Mouse (Mus musculus) macrophage (primary cell): ENCODE data around the gene Astn2. TPM values are rescaled to one million over a fixed set of nuclear protein-coding genes. Genes with fewer than 3 reads are reported as not detected.

Source experiments
- H3K27ac ChIP-seq: fragments of 350-480 bp; formaldehyde crosslinking; 2 replicates; pipeline ENCODE4 v1.9.0; 2021
- H3K36me3 ChIP-seq: fragments of 350-480 bp; formaldehyde crosslinking; 2 replicates; pipeline ENCODE4 v1.9.0; 2021; ENCODE audit errors: inconsistent target
- H3K4me3 ChIP-seq: fragments of 350-480 bp; formaldehyde crosslinking; 2 replicates; pipeline ENCODE4 v1.9.0; 2021; ENCODE audit errors: inconsistent target
- H3K79me2 ChIP-seq: fragments of 350-480 bp; formaldehyde crosslinking; 2 replicates; pipeline ENCODE4 v1.9.0; 2021; ENCODE audit errors: inconsistent target
- WGBS: methylation state at CpG from one replicate; pipeline ENCODE4 v1.1.7; 2026; ENCODE audit warnings: inconsistent platforms; ENCODE audit not compliant: missing documents; 5-methylcytosine and 5-hydroxymethylcytosine counted together
- polyA plus RNA-seq: library from polyadenylated mRNA; stranded (reverse); fragments of 250-400 nt; gene quantifications from 3 replicates; pipeline ENCODE4 v1.2.4, GENCODE M21; 2018; ENCODE audit warnings: inconsistent platforms

The Astn2 gene
- polyA plus RNA-seq, 1 experiment from 2014 or later = not detected

GRCm38 (mm10) chr4:66029901-66030300, 374.5 kb downstream of the Astn2 start:
- no peak overlapping the region for H3K4me3 ChIP-seq
- 68% methylated on average over 4 of the region's 4 CpGs for WGBS

GRCm38 (mm10) chr4:66027866-66028265, 376.5 kb downstream of the Astn2 start:
- H3K4me3 ChIP-seq = no peak overlapping the region
- 92% methylated on average over 1 of the region's 1 CpGs for WGBS
- no peaks in the 10 kb centered on the region for H3K79me2 ChIP-seq
- H3K36me3 ChIP-seq = no peaks in the 10 kb centered on the region
- no peak overlapping the region for H3K27ac ChIP-seq

More at GRCm38 (mm10) chr4:66029901-66030300, 374.5 kb downstream of the Astn2 start:
- no peaks in the 10 kb centered on the region for H3K79me2 ChIP-seq
- H3K27ac ChIP-seq = no peak overlapping the region
- no peaks in the 10 kb centered on the region for H3K36me3 ChIP-seq

DNA sequence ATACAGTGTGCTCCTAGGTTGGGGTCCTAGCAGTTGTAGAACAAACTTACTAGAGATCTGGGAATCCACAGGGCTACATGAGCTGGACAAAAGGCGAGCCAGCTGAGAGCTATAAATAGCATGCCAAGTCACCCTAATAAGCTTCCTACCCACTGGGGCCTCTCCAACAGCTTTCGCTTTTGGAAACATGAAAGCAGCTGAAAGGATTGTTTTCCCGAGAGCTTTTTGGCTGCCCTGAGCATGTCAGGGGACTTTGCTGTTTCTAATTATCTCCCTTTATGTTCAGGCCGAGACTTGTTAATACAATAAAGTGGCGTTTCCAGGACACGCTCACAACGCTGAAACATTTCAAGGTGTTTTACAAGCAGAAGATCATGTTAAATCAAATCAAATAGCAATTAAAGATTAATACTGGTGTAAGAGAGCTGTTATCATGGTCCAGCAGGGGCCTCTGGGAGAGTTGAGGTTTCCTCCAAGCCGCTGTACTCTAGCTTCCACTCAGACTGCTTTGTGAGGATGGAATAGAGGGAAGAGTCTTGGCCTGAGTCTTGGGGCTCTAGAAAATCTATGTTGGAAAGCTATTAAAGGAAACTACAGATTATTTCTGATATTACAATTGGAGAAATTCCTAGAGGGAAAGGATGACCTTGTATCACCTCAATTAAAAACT, 378.9 kb downstream of the Astn2 start:
- no peak overlapping the region for H3K27ac ChIP-seq
- WGBS = 36% methylated on average over 8 of the region's 8 CpGs

DNA sequence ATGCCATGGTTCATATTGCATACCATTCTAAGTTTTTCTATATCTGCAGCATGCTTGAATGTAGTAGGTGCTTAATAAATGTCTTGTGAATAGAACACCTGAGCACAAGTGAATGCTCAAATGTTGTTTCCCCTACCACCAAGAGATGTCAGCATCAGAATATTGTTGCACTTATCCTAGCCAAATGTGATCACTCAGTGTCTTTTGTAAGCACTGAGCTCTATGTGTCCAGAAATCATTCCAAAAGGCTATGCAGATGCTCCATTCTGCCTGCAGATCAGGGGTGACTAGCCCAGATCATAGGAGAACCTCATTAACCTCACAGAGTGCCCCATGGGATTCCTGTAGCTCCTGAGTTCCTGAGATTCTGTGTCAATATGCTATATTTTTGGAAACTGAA, 401.5 kb downstream of the Astn2 start:
- H3K27ac ChIP-seq = no peak overlapping the region
- H3K79me2 ChIP-seq = no peaks in the 10 kb centered on the region
- no peak overlapping the region for H3K4me3 ChIP-seq
- H3K36me3 ChIP-seq = no peaks in the 10 kb centered on the region

More for the DNA sequence above, 378.9 kb downstream of the Astn2 start:
- Histone ChIP-seq H3K36me3 (no peaks in the 10 kb centered on the region), H3K79me2 (no peaks in the 10 kb centered on the region), H3K4me3 (no peak overlapping the region)

GRCm38 (mm10) chr4:65983643-65984042, 420.8 kb downstream of the Astn2 start:
- no peak overlapping the region for H3K27ac ChIP-seq
- no peaks in the 10 kb centered on the region for H3K79me2 ChIP-seq
- H3K4me3 ChIP-seq = no peak overlapping the region
- H3K36me3 ChIP-seq = no peaks in the 10 kb centered on the region
- 96% methylated on average over 2 of the region's 2 CpGs for WGBS

GRCm38 (mm10) chr4:65982882-65983281, 421.5 kb downstream of the Astn2 start:
- no peak overlapping the region for H3K4me3 ChIP-seq
- H3K27ac ChIP-seq = no peak overlapping the region
- 71% methylated on average over 4 of the region's 4 CpGs for WGBS
- no peaks in the 10 kb centered on the region for H3K79me2 ChIP-seq
- no peaks in the 10 kb centered on the region for H3K36me3 ChIP-seq

DNA sequence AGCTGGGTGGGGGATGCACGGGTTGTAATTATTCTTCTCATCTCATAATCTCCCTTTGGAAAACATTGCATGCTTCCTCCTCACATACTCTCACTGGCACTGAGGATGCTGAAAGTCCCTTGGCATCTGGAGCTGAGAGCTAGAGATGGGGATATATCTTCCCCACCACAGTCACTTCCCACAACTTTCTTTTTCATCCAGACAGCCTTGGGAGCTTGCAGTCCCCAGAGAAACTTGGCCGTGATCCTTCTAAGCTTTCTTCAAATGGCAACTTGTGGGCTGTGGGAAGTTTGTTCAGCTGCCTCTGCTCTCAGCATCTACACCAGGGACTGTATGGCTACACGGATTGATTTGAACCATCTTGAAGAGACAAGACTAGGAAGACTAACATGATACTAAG, 428.2 kb downstream of the Astn2 start:
- Histone ChIP-seq H3K4me3 (no peak overlapping the region), H3K27ac (no peak overlapping the region)
- 80% methylated on average over 3 of the region's 3 CpGs for WGBS

DNA sequence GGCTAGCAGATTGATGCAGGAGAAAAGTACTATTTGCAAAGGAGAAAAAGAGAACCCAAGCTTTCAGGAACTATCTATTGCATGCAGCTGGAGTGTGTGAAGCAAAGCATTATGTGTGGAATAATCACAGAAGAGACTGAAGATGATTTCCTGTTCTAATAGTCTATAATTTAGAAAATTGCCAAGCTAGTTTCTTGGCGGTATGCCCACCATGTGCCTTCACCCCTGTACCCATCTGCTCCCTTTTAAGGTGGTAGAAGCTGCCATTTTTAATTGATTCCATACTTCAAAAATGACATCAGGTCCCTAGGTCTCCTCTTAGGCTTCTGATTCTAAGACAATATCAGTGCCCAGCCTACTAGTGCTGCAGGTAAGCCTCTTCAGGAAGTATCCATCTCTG, 432.0 kb downstream of the Astn2 start:
- no peaks in the 10 kb centered on the region for H3K79me2 ChIP-seq
- H3K27ac ChIP-seq = no peak overlapping the region
- H3K4me3 ChIP-seq = no peak overlapping the region
- H3K36me3 ChIP-seq = no peaks in the 10 kb centered on the region
- WGBS = 86% methylated on average over 1 of the region's 1 CpGs

More for the DNA sequence above, 428.2 kb downstream of the Astn2 start:
- no peaks in the 10 kb centered on the region for H3K79me2 ChIP-seq
- no peaks in the 10 kb centered on the region for H3K36me3 ChIP-seq

DNA sequence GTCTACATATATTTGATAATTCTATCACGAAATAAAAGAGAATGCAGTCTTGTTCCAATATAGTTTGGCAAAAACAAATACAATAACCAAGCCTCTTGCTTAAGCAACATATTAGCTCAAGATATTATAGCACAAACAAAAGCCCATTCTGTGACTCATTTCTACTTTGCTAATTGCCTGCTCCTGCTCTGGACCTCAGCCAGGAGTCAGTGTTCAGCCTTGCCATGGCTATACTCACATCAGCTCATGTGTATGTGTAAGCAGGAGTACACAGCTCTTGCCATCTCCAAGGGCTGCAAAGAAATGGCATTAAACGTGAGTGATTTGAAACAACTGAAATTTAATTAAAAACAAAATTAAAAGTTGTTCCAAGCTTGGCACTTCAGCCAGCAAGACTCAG, 435.1 kb downstream of the Astn2 start:
- no peaks in the 10 kb centered on the region for H3K79me2 ChIP-seq
- no peak overlapping the region for H3K27ac ChIP-seq
- no peaks in the 10 kb centered on the region for H3K36me3 ChIP-seq
- 91% methylated on average over 2 of the region's 2 CpGs for WGBS
- H3K4me3 ChIP-seq = no peak overlapping the region

GRCm38 (mm10) chr4:65964604-65965003, 439.8 kb downstream of the Astn2 start:
- Histone ChIP-seq H3K4me3 (no peak overlapping the region), H3K79me2 (no peaks in the 10 kb centered on the region), H3K36me3 (no peaks in the 10 kb centered on the region), H3K27ac (no peak overlapping the region)
- WGBS = 78% methylated on average over 3 of the region's 3 CpGs

GRCm38 (mm10) chr4:65959188-65959759, 445.1 kb downstream of the Astn2 start:
- H3K4me3 ChIP-seq = no peak overlapping the region
- WGBS = 86% methylated on average over 5 of the region's 5 CpGs
- H3K27ac ChIP-seq = no peak overlapping the region

DNA sequence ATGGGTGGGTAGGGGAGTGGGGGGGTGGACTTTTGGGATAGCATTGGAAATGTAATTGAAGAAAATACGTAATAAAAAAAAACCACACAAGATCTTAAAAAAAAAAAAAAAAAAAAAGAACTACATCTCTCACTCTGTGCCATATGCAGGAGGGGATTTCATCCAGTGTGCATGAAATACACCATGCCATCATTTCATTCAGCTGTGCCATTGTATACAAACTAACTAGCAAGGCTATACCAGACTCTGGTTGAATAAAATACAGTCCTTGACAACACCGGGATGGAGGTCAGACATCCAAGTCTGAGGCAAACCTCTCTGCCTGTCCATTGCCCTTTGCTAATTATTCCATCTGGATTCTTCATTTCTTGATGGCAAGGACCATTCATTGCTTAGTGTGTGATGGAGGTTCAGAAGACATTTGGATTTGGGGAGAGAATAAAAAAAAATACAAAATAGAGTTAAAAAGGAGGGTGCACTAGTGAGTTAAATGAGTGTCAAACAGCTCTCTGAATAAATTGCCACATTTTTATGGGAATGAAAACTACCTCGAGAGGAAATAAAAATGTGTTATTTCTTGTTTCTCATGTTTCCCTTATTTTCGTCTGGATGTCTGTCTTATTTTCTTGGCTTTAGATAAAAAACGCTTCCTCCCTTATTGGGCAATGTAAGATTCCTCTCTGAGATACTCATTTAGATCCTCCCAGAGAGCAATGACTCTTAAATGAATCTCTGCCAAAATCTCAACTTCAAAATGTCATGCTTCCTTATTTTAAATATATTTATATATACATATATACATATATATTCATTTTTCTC, 445.8 kb downstream of the Astn2 start:
- H3K27ac ChIP-seq = no peak overlapping the region
- WGBS = 93% methylated on average over 5 of the region's 5 CpGs

More at GRCm38 (mm10) chr4:65959188-65959759, 445.1 kb downstream of the Astn2 start:
- no peaks in the 10 kb centered on the region for H3K36me3 ChIP-seq
- H3K79me2 ChIP-seq = no peaks in the 10 kb centered on the region

DNA sequence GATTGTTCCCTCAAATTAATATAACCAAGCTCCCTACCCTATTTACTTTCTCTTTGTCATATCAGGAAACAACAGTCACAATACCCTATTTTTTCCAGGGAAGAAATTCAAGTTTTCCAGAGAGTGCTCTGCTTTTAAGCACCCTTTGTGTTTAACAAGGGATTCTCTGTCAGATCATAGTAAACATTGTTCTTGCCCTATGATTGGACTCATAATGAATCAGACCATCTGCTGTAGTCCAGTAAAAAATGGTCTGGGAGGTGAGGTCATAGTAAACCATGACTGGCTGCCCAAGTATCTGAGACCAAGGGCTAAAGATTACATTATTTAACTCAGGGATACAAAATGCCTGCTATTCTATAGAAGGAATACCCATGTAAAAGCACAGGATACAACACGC, 452.5 kb downstream of the Astn2 start:
- Histone ChIP-seq H3K36me3 (no peaks in the 10 kb centered on the region), H3K4me3 (no peak overlapping the region), H3K27ac (no peak overlapping the region), H3K79me2 (no peaks in the 10 kb centered on the region)
- 100% methylated on average over 1 of the region's 1 CpGs for WGBS

More for the DNA sequence above, 445.8 kb downstream of the Astn2 start:
- Histone ChIP-seq H3K79me2 (no peaks in the 10 kb centered on the region), H3K36me3 (no peaks in the 10 kb centered on the region), H3K4me3 (no peak overlapping the region)

DNA sequence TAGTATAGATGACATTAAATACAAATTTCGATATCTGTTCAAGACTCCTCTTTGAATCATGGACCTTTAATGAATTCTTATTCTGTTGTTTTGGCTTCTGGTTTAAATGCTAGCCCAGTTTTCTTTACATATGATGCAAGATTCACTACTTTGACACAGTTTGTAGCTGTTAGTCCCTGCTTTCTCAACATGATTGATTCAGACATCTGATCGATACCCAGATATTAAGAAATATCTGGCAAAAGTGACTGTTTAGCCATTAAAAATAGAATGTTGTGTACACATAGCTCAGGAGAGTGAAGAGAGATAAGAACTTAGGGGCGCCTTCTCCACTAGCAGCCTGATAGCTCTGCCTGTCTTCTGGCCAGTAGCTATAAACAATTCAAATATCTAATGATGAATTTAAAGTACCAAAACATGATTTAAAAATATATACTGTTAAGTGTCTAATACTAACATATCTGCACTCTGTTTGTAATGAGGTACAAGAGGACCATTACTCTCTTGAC, 457.2 kb downstream of the Astn2 start:
- WGBS = 86% methylated on average over 3 of the region's 3 CpGs
- Histone ChIP-seq H3K79me2 (no peaks in the 10 kb centered on the region), H3K4me3 (no peak overlapping the region), H3K27ac (no peak overlapping the region), H3K36me3 (no peaks in the 10 kb centered on the region)

DNA sequence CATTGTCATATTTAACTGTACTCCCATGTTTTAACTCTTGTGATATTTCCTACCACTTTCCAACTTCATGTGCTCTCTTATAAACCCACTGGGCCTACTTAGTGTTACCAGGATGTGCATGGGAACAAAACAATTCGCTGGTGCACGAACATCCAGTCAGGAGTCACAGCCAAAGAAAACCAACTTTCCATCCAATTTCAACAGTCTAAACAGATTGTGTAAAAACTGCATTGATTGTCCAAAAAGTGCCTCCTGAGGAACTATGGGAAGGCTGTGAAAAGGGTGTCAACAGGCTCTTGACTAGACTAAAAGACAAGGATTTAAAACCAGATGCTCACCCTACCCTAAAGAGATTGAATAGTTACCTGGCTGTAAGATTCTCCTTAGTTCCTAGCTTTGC, 458.4 kb downstream of the Astn2 start:
- Histone ChIP-seq H3K79me2 (no peaks in the 10 kb centered on the region), H3K36me3 (no peaks in the 10 kb centered on the region), H3K4me3 (no peak overlapping the region), H3K27ac (no peak overlapping the region)
- WGBS = no CpG with 5 or more reads among the region's 2 CpGs
